Mouse (Mus musculus) liver, embryonic 14.5 days (tissue): ENCODE data around the gene Rnf19b.

Experiments used
- CTCF ChIP-seq: IDR thresholded peaks from 2 replicates; pipeline ENCODE4 v1.5.1; 2016; ENCODE audit warnings: antibody characterized with exemption, low read depth, control low read depth
- EP300 ChIP-seq: IDR thresholded peaks from 2 replicates; pipeline ENCODE4 v1.6.1; 2016; ENCODE audit warnings: antibody characterized with exemption, low read depth

GRCm38 (mm10) chr4:129030746-129031145 lies 27.3 kb upstream of the Rnf19b start:
- TF ChIP-seq CTCF: no peak
- no peak for TF ChIP-seq EP300
